Mouse (Mus musculus) small intestine, adult 2 months (tissue): ENCODE data around the gene Ltk. TPM values are rescaled to one million over a fixed set of nuclear protein-coding genes. Genes with fewer than 3 reads are reported as not detected.
"Not testable (repeated sequence)": the region's sequence is repeated elsewhere in the genome, so short reads cannot be mapped to it uniquely, and the experiment has no call there.

ENCODE experiments used
- H3K27ac ChIP-seq: fragments of 200-500 bp; 2 replicates; pipeline ENCODE4 v1.5.1; 2012; ENCODE audit warnings: low read depth, low read length, control low read depth, inconsistent platforms; ENCODE audit not compliant: insufficient read depth
- H3K27me3 ChIP-seq: fragments of 200-500 bp; 2 replicates; pipeline ENCODE4 v1.6.1; 2012; ENCODE audit warnings: mild to moderate bottlenecking, moderate library complexity, low read length, inconsistent platforms; ENCODE audit not compliant: control insufficient read depth, insufficient read depth
- H3K36me3 ChIP-seq: fragments of 200-500 bp; 2 replicates; pipeline ENCODE4 v1.6.1; 2012; ENCODE audit warnings: mild to moderate bottlenecking, low read length, control low read depth, inconsistent platforms; ENCODE audit not compliant: control insufficient read depth, insufficient read depth
- H3K4me1 ChIP-seq: fragments of 200-500 bp; 2 replicates; pipeline ENCODE4 v1.6.1; 2012; ENCODE audit warnings: low read length, inconsistent platforms, mixed read lengths; ENCODE audit not compliant: control insufficient read depth, insufficient read depth, insufficient read length
- H3K4me3 ChIP-seq: fragments of 200-500 bp; 2 replicates; pipeline ENCODE4 v1.5.1; 2012; ENCODE audit warnings: low read depth, mild to moderate bottlenecking, control low read depth, inconsistent platforms, low read length, moderate library complexity
- CTCF ChIP-seq: fragments of 200-500 bp; IDR thresholded peaks from 2 replicates; pipeline ENCODE4 v1.5.1; 2012; ENCODE audit warnings: low read depth, mild to moderate bottlenecking, control low read depth, inconsistent platforms, low read length, moderate library complexity, mixed read lengths; ENCODE audit not compliant: insufficient replicate concordance, insufficient read length; ENCODE audit errors: extremely low read depth
- POLR2A ChIP-seq: fragments of 200-500 bp; IDR thresholded peaks from 2 replicates; pipeline ENCODE4 v1.6.1; 2012; ENCODE audit warnings: low read depth, mild to moderate bottlenecking, control low read depth, inconsistent platforms, low read length, moderate library complexity
- WGBS: fragments of 180-500 bp; shearing (Covaris S2); methylation state at CpG from one replicate; pipeline ENCODE4 v1.1.7; 2018; 5-methylcytosine and 5-hydroxymethylcytosine counted together
- polyA plus RNA-seq: library from polyadenylated mRNA; depleted of rRNA; stranded (reverse); fragments of >200 nt; gene quantifications from 2 replicates; pipeline ENCODE4 v1.2.3, GENCODE M21; 2012; rRNA removed

Gene Ltk
- polyA plus RNA-seq, 1 experiment = 1.8 TPM

DNA sequence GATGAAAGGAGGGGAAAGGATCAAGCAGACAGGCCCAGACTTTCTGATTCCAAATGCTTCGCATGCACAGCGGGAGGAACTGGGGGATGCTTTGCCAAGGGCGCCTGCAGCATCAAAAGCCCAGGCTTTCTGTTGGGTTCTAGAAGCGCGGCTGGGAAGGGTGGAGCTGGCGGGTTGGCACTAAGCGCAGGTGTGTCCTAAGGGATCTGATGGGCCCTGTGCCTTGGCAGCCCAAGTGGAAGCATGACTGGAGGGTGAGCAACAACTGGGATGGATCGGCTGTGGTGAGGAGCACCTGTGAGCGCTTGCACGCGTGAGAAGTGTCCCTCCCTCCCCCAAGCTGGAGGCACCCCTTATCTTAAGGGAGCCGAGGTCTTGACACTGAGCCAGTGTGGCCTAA, 23.1 kb downstream of the Ltk start:
- Histone ChIP-seq H3K36me3 (peaks cover 13% of the 10 kb centered on the region), H3K27ac (no peak overlapping the region), H3K27me3 (no peaks in the 10 kb centered on the region), H3K4me3 (peak overlapping the region; percentile 19; the same call in 1 of the 2 replicates), H3K4me1 (peaks cover 22% of the 10 kb centered on the region)
- 11% methylated on average over 12 of the region's 12 CpGs for WGBS
- no peak for TF ChIP-seq CTCF

DNA sequence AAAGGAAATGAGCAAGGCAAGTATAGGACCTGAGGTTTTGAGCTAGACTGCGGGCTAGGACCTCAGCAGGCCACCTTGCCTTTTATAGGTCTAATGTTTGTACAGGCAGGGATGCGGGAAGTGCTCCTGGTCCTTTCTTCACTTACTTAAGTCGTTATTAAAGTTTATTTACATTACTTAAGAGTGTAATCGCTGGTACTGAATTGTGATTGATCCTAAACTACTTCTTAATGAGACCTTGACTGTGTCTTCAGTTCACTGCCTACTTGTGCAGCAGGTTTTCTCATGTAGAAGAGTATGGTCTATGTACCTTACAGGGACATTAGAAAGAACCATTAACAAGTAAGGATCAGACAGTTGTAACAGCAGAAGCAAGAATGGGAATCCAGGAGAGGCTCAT, 29.5 kb downstream of the Ltk start:
- no peak overlapping the region for H3K27ac ChIP-seq
- no peaks in the 10 kb centered on the region for H3K27me3 ChIP-seq
- H3K4me1 ChIP-seq = no peaks in the 10 kb centered on the region
- no peak overlapping the region for H3K4me3 ChIP-seq
- TF ChIP-seq CTCF (no peak), POLR2A (no peak)
- WGBS = 72% methylated on average over 4 of the region's 4 CpGs
- peaks cover 52% of the 10 kb centered on the region for H3K36me3 ChIP-seq

DNA sequence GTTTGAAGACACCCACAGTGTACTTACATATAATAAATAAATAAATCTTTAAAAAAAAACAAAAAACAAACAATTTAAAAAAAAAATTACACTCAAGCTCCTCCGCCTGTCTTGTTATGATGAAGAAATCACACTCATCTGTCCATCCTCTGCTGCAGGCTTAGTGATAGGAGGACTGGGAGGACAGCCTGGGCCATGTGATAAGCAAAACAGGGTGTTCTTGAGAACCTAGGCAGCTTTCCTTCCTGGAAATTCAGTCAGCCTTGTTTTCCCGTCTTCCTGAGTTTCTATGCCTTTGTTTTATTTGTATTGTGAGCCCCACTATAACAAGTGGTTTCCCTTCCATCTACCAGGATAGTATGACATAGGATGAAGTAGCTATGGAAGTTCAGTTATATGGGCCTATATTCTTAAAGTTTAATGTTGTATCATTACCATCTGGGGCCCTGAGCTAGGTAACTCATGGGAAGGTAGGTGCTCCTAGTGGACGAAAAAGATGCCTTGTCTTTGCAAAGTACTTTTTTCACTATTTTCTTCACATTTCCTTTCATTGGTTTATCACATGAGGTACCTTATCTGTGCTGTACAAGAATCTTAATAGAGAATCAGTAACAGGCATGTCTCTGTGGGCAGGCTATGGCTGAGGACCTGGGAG, 32.3 kb downstream of the Ltk start:
- 95% methylated on average over 3 of the region's 3 CpGs for WGBS
- H3K4me1 ChIP-seq = no peaks in the 10 kb centered on the region
- TF ChIP-seq POLR2A (no peak), CTCF (no peak)
- peaks cover 64% of the 10 kb centered on the region for H3K36me3 ChIP-seq
- no peaks in the 10 kb centered on the region for H3K27me3 ChIP-seq
- H3K27ac ChIP-seq = no peak overlapping the region
- no peak overlapping the region for H3K4me3 ChIP-seq

DNA sequence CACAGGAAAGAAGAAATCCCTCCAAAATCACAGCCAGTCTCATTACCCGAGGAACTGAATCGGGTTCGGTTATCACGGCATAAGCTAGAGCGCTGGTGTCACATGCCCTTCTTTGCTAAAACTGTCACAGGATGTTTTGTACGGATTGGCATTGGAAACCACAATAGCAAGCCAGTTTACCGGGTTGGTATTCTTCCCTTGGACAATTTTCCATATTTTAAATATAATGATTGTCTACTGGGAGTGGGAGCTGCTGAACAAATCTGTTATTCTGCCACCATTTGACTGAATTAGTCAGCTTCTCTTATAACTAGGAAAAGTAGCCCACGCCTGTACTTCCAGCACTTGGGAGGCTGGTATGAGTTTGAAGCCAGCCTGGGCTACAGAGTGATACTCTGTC, 39.2 kb downstream of the Ltk start:
- H3K27ac ChIP-seq = no peak overlapping the region
- 96% methylated on average over 8 of the region's 8 CpGs for WGBS
- TF ChIP-seq CTCF (no peak), POLR2A (no peak)
- no peaks in the 10 kb centered on the region for H3K4me1 ChIP-seq
- H3K4me3 ChIP-seq = no peak overlapping the region
- H3K27me3 ChIP-seq = no peaks in the 10 kb centered on the region
- peaks cover 51% of the 10 kb centered on the region for H3K36me3 ChIP-seq

DNA sequence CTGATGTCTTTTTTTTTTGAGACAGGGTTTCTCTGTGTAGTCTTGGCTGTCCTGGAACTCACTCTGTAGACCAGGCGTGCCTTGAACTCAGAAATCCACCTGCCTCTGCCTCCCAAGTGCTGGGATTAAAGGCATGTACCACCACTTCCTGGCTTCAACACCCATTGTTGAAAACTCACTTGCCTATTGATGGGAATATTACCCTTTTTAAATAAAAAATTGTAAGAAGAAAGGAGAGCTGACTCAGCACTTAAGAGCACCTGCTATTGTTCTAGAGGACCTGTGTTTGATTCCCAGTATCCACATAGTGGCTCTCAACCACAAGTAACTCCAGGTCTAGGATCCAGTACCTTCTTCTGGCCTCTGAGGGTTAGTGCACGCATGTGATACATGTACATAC, 44.4 kb downstream of the Ltk start:
- H3K36me3 ChIP-seq = peaks cover 31% of the 10 kb centered on the region
- not testable (repeated sequence) for H3K27ac ChIP-seq, H3K4me1 ChIP-seq, H3K4me3 ChIP-seq, H3K27me3 ChIP-seq
- 99% methylated on average over 2 of the region's 2 CpGs for WGBS

DNA sequence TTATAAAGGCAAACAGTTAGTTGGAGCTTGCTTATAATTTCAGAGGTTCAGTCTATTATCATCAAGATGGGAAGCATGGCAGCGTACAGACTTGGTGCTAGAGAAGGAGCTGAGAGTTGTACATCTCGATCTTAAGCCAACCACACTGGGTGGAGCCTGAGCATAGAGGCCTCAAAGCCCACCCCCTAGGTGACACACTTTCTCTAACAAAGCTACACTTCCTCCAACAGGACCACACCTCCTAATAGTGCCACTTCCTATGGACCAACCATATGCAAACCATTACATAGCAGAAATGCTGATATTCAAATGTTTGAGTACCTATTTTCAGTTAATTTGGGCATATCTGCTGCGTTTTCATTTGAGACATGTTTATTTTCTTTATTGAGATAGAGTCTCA, 50.2 kb downstream of the Ltk start:
- 82% methylated on average over 3 of the region's 3 CpGs for whole genome bisulfite sequencing

DNA sequence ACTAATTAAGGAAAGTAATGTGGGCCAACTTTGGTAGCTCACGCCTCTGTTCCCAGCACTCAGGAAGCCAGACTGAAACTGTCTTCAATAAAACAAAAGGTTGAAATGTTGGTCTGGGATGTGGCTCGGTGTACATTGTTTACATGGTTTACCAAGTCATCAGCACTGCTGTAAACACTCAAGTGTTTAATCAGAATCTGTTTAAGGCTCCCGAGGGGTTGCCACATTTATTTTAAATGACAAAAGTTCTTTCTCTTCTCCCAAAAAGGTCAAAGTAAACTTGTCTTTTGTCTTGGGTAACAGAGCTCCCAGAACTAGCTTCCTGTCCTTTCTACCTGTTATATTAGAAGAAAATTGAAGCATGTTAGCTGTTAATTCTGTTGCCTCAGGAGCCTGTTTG, 52.6 kb downstream of the Ltk start:
- TF ChIP-seq CTCF (no peak), POLR2A (no peak)
- Histone ChIP-seq H3K27ac (no peak overlapping the region), H3K27me3 (no peaks in the 10 kb centered on the region), H3K4me1 (no peaks in the 10 kb centered on the region), H3K4me3 (no peak overlapping the region), H3K36me3 (peaks cover 25% of the 10 kb centered on the region)
- WGBS = 87% methylated on average over 3 of the region's 3 CpGs

More for the DNA sequence above, 50.2 kb downstream of the Ltk start:
- no peak for TF ChIP-seq CTCF
- TF ChIP-seq POLR2A = no peak
- no peaks in the 10 kb centered on the region for H3K27me3 ChIP-seq
- peaks cover 28% of the 10 kb centered on the region for H3K36me3 ChIP-seq
- no peak overlapping the region for H3K27ac ChIP-seq
- H3K4me3 ChIP-seq = no peak overlapping the region
- H3K4me1 ChIP-seq = no peaks in the 10 kb centered on the region

DNA sequence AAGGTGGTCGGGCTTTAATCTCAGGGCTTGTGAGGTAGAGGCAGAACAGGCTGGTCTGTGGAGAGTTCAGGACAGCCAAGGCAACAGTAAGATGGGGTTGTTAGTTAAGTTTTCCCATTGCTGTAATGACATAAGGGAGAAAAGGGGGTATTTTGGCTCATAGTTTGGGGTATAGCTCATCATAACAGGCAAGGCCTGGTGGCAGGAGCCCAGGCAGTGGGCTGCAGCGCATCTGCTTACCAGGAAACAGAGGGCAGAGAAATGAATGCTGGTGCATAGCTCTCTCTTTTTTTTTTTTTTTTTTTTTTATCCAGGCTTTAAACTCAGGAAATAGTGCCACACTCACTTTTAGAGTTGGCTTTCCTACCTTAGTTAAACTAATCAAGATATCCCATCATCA, 57.1 kb downstream of the Ltk start:
- WGBS = 89% methylated on average over 2 of the region's 2 CpGs
- TF ChIP-seq POLR2A (no peak), CTCF (no peak)
- Histone ChIP-seq H3K36me3 (peaks cover 17% of the 10 kb centered on the region), H3K27me3 (no peaks in the 10 kb centered on the region), H3K4me3 (no peak overlapping the region), H3K4me1 (no peaks in the 10 kb centered on the region), H3K27ac (no peak overlapping the region)

Other genes starting within 250 kb of the Ltk start
- 0.09 and 0.10 TPM in 2 replicates for gene Exd1, start 212.8 kb downstream of the Ltk start, polyA plus RNA-seq
- gene Chp1, start 212.7 kb downstream of the Ltk start, polyA plus RNA-seq = 58.2 and 102 TPM in 2 replicates
- gene Nusap1, start 142.1 kb downstream of the Ltk start, polyA plus RNA-seq = 0.23 and 0.75 TPM in 2 replicates
- 3.7 and 4.4 TPM in 2 replicates for gene Oip5, start 142.0 kb downstream of the Ltk start, polyA plus RNA-seq
- gene Ndufaf1, start 97.6 kb downstream of the Ltk start, polyA plus RNA-seq = 0.53 and 1.4 TPM in 2 replicates
- 1.8 and 3.8 TPM in 2 replicates for gene Rtf1, start 85.4 kb downstream of the Ltk start, polyA plus RNA-seq
- 21.6 and 39.7 TPM in 2 replicates for gene Itpka, start 18.1 kb downstream of the Ltk start, polyA plus RNA-seq
- 12.8 and 18.2 TPM in 2 replicates for gene Rpap1, start 27.1 kb upstream of the Ltk start, polyA plus RNA-seq
- gene Tyro3, start 37.3 kb upstream of the Ltk start, polyA plus RNA-seq = 3.2 and 6.3 TPM in 2 replicates
- 5.4 and 6.6 TPM in 2 replicates for gene Mga, start 136.8 kb upstream of the Ltk start, polyA plus RNA-seq
- 3.6 and 15.9 TPM in 2 replicates for gene Mapkbp1, start 212.3 kb upstream of the Ltk start, polyA plus RNA-seq